Mouse (Mus musculus) erythroblast, embryonic 14.5 days (primary cell): ENCODE results near the gene Jhy.

Experiments
- GATA1 ChIP-seq: IDR thresholded peaks from 2 replicates; pipeline ENCODE4 v1.6.1; 2012; ENCODE audit warnings: low read length, inconsistent platforms, mixed read lengths
- TAL1 ChIP-seq: IDR thresholded peaks from 3 replicates; pipeline ENCODE4 v1.6.1; 2012; ENCODE audit warnings: low read length, inconsistent platforms, mixed read lengths

- no peak for TF ChIP-seq TAL1
- no peak for TF ChIP-seq GATA1
These were observed 19.8 kb upstream of the Jhy start for GRCm38 (mm10) chr9:40983758-40984157.
